Mouse (Mus musculus): ENCODE data around the gene 4933405L10Rik. TPM values are rescaled to one million over a fixed set of nuclear protein-coding genes. Genes with fewer than 3 reads are reported as not detected.
A peak's percentile ranks its signal among the peaks of the same experiment; 100 is the strongest.

4933405L10Rik gene
- polyA plus RNA-seq, 1 experiment from 2014 or later: not detected

DNA sequence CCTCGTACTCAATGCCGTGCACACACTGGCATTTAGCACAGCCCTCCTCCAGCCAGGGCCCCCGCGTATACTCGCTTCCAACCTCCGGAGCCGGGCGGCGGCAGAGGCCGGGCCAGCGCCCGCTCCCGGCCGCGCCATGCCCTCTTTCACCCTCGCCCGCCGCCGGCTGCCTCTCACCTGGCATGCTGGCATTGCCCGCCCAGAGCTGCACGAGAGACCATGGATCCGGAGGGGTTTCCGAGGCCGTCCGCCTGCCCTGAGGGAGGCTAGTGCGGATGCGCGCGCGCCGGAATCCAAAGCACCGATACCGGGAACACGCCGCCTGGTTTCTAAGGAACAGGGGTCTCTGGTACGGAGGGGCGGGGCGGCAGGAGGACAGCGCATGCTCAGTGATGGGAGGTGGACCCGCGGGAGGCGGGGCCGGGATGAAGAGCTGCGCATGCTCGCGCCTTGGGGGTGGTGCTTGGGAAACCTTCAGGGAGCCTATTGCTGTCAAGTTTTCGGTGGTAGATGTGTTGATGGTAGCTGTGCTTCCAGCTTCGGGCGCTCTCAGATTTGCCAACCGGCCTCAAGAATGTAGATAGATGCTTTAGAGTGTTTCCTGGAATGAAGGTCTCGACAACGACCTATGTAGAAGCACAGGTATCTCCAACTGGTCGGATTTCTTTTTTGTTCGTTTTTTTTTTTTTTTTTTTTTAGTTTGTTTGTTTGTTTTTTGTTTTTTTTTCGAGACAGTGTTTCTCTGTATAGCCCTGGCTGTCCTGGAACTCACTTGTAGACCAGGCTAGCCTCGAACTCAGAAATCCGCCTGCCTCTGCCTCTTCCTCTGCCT, 51.0 kb downstream of the 4933405L10Rik start, which contains the start of gene Gfod2:
TSS of gene Gfod2 (minus strand) at position 388 of the 832 bp plus-strand sequence.
- H3K4me2 ChIP-seq: peak within 1 kb of the TSS; percentile 77
- WGBS: 3% methylated on average over 57 of the region's 57 CpGs
- peaks cover 17% of the 10 kb centered on the region for H3K4me1 ChIP-seq
- H3K27me3 ChIP-seq (replicated peaks): no peaks in the 10 kb centered on the region
- peak; percentile 90 for ATAC-seq (ENCODE audit: extremely low read depth, insufficient number of reproducible peaks, low FRiP score, low TSS enrichment)
- H3K9me3 ChIP-seq: no peaks in the 10 kb centered on the region
- H3K27ac ChIP-seq (replicated peaks): peak within 1 kb of the TSS; percentile 70
- peak within 1 kb of the TSS; percentile 97 for H3K4me3 ChIP-seq
- H3K9ac ChIP-seq: peak within 1 kb of the TSS; percentile 92
- H3K36me3 ChIP-seq: no peaks in the 10 kb centered on the region

Other genes with a start within 250 kb of the 4933405L10Rik start
- 12.3 TPM in 2 replicates for gene Tppp3, start 236.1 kb upstream of the 4933405L10Rik start, polyA plus RNA-seq (2015; fragmentation: Nextera tagmentation; extraction: Ambion mirVana)
- 21.8 and 22.3 TPM in 2 replicates for gene Zdhhc1, start 210.8 kb upstream of the 4933405L10Rik start, polyA plus RNA-seq (2015; fragmentation: Nextera tagmentation; extraction: Ambion mirVana)
- gene Hsd11b2, start 188.9 kb upstream of the 4933405L10Rik start, polyA plus RNA-seq (2015; fragmentation: Nextera tagmentation; extraction: Ambion mirVana): 1.2 and 1.5 TPM in 2 replicates
- gene Atp6v0d1, start 141.6 kb upstream of the 4933405L10Rik start, polyA plus RNA-seq (2015; fragmentation: Nextera tagmentation; extraction: Ambion mirVana): 58.1 and 60.9 TPM in 2 replicates
- 32.1 and 32.5 TPM in 2 replicates for gene Ripor1, start 102.4 kb upstream of the 4933405L10Rik start, polyA plus RNA-seq (2015; fragmentation: Nextera tagmentation; extraction: Ambion mirVana)
- 67.1 and 76.2 TPM in 2 replicates for gene Ctcf, start 71.1 kb upstream of the 4933405L10Rik start, polyA plus RNA-seq (2015; fragmentation: Nextera tagmentation; extraction: Ambion mirVana)
- 0.23 TPM in 1 of 2 replicates, not detected in the other for gene Agrp, start 70.3 kb upstream of the 4933405L10Rik start, polyA plus RNA-seq (2015; fragmentation: Nextera tagmentation; extraction: Ambion mirVana)
- gene Carmil2, start 21.4 kb upstream of the 4933405L10Rik start, polyA plus RNA-seq (2015; fragmentation: Nextera tagmentation; extraction: Ambion mirVana): 0.27 TPM in 2 replicates
- gene Acd, start 6.6 kb upstream of the 4933405L10Rik start, polyA plus RNA-seq (2015; fragmentation: Nextera tagmentation; extraction: Ambion mirVana): 41.6 and 44.0 TPM in 2 replicates
- 11.6 and 11.9 TPM in 2 replicates for gene Pard6a, start 6.5 kb upstream of the 4933405L10Rik start, polyA plus RNA-seq (2015; fragmentation: Nextera tagmentation; extraction: Ambion mirVana)
- 12.5 and 13.3 TPM in 2 replicates for gene Enkd1, start 555 bp downstream of the 4933405L10Rik start, polyA plus RNA-seq (2015; fragmentation: Nextera tagmentation; extraction: Ambion mirVana)
- gene Gfod2, start 51.0 kb downstream of the 4933405L10Rik start, polyA plus RNA-seq (2015; fragmentation: Nextera tagmentation; extraction: Ambion mirVana): 9.6 and 12.1 TPM in 2 replicates
- gene Ranbp10, start 119.7 kb downstream of the 4933405L10Rik start, polyA plus RNA-seq (2015; fragmentation: Nextera tagmentation; extraction: Ambion mirVana): 9.2 and 9.8 TPM in 2 replicates
- gene Tsnaxip1, start 120.1 kb downstream of the 4933405L10Rik start, polyA plus RNA-seq (2015; fragmentation: Nextera tagmentation; extraction: Ambion mirVana): 0.19 TPM in 1 of 2 replicates, not detected in the other
- gene Cenpt, start 145.6 kb downstream of the 4933405L10Rik start, polyA plus RNA-seq (2015; fragmentation: Nextera tagmentation; extraction: Ambion mirVana): 37.1 and 40.5 TPM in 2 replicates
- 44.8 and 47.1 TPM in 2 replicates for gene Thap11, start 147.5 kb downstream of the 4933405L10Rik start, polyA plus RNA-seq (2015; fragmentation: Nextera tagmentation; extraction: Ambion mirVana)
- gene Nutf2, start 152.9 kb downstream of the 4933405L10Rik start, polyA plus RNA-seq (2015; fragmentation: Nextera tagmentation; extraction: Ambion mirVana): 177 and 212 TPM in 2 replicates
- 28.9 and 30.6 TPM in 2 replicates for gene Edc4, start 173.2 kb downstream of the 4933405L10Rik start, polyA plus RNA-seq (2015; fragmentation: Nextera tagmentation; extraction: Ambion mirVana)
- 0.52 and 0.88 TPM in 2 replicates for gene Nrn1l, start 185.9 kb downstream of the 4933405L10Rik start, polyA plus RNA-seq (2015; fragmentation: Nextera tagmentation; extraction: Ambion mirVana)
- 23.6 and 24.6 TPM in 2 replicates for gene Pskh1, start 192.8 kb downstream of the 4933405L10Rik start, polyA plus RNA-seq (2015; fragmentation: Nextera tagmentation; extraction: Ambion mirVana)
- gene Ctrl, start 226.2 kb downstream of the 4933405L10Rik start, polyA plus RNA-seq (2015; fragmentation: Nextera tagmentation; extraction: Ambion mirVana): 0.74 and 1.1 TPM in 2 replicates
- gene Psmb10, start 230.8 kb downstream of the 4933405L10Rik start, polyA plus RNA-seq (2015; fragmentation: Nextera tagmentation; extraction: Ambion mirVana): 51.9 and 61.3 TPM in 2 replicates
- 1.5 and 3.0 TPM in 2 replicates for gene Lcat, start 235.7 kb downstream of the 4933405L10Rik start, polyA plus RNA-seq (2015; fragmentation: Nextera tagmentation; extraction: Ambion mirVana)

Data from heart, embryonic 13.5 days (tissue).